Mouse (Mus musculus) heart, embryonic 11.5 days (tissue): Measurements from ENCODE around the gene Cacna2d3. TPM values are rescaled to one million over a fixed set of nuclear protein-coding genes. Genes with fewer than 3 reads are reported as not detected.

Source experiments
- ATAC-seq: fragments of 200-750 bp; cut with Nextera tagmentation; replicated peaks from 2 replicates; pipeline ENCODE4 v1.8.0; 2017; ENCODE audit warnings: moderate library complexity; ENCODE audit not compliant: insufficient number of reproducible peaks, low FRiP score, low TSS enrichment
- H3K27ac ChIP-seq: fragments of 300-500 bp; sonication (generic); 2 replicates; pipeline ENCODE4 v1.5.1; 2014; ENCODE audit warnings: mild to moderate bottlenecking, low read depth, low read length
- H3K27me3 ChIP-seq: fragments of 300-500 bp; sonication (generic); 2 replicates; pipeline ENCODE4 v1.6.1; 2014; ENCODE audit warnings: mild to moderate bottlenecking, low read length, mixed read lengths; ENCODE audit not compliant: control insufficient read depth, insufficient read depth
- H3K36me3 ChIP-seq: fragments of 300-500 bp; sonication (generic); 2 replicates; pipeline ENCODE4 v1.6.1; 2014; ENCODE audit warnings: mild to moderate bottlenecking, low read length, moderate library complexity, mixed read lengths; ENCODE audit not compliant: control insufficient read depth, insufficient read depth
- H3K4me1 ChIP-seq: fragments of 300-500 bp; sonication (generic); 2 replicates; pipeline ENCODE4 v1.6.1; 2014; ENCODE audit warnings: low read length; ENCODE audit not compliant: control insufficient read depth, insufficient read depth
- H3K4me2 ChIP-seq: fragments of 300-500 bp; sonication (generic); 2 replicates; pipeline ENCODE4 v1.6.1; 2014; ENCODE audit warnings: mild to moderate bottlenecking, moderate library complexity
- H3K4me3 ChIP-seq: fragments of 300-500 bp; sonication (generic); 2 replicates; pipeline ENCODE4 v1.5.1; 2014; ENCODE audit warnings: low read depth, low read length
- H3K9ac ChIP-seq: fragments of 300-500 bp; sonication (generic); 2 replicates; pipeline ENCODE4 v1.6.1; 2014; ENCODE audit warnings: mild to moderate bottlenecking, low read depth, low read length, moderate library complexity
- H3K9me3 ChIP-seq: fragments of 300-500 bp; sonication (generic); replicated peaks from 2 replicates; pipeline ENCODE4 v1.6.1; 2016; ENCODE audit warnings: low read length; ENCODE audit not compliant: control insufficient read depth
- WGBS: fragments of 180-500 bp; shearing (Covaris S2); extraction: QIAGEN DNeasy Blood & Tissue Kit; methylation state at CpG from one replicate; pipeline ENCODE4 v1.1.7; 2014; ENCODE audit not compliant: insufficient replicate concordance; 5-methylcytosine and 5-hydroxymethylcytosine counted together
- polyA plus RNA-seq: library from polyadenylated mRNA; unstranded; fragments of >200 nt; fragmentation: Nextera tagmentation; extraction: Ambion mirVana; gene quantifications from 2 replicates; pipeline ENCODE4 v1.2.1, GENCODE M21; 2014

Cacna2d3 gene
- polyA plus RNA-seq, 1 experiment from 2014 or later = 2.6 TPM

GRCm38 (mm10) chr14:29442476-29442875 is 279.2 kb downstream of the Cacna2d3 start:
- Histone ChIP-seq H3K4me1 (peaks cover 9% of the 10 kb centered on the region), H3K9ac (no peak overlapping the region), H3K4me3 (no peak overlapping the region), H3K27ac (no peak overlapping the region), H3K4me2 (no peak overlapping the region), H3K36me3 (no peaks in the 10 kb centered on the region), H3K9me3 (no peaks in the 10 kb centered on the region), H3K27me3 (no peaks in the 10 kb centered on the region)
- 42% methylated on average over 4 of the region's 4 CpGs for WGBS
- no peak for ATAC-seq

GRCm38 (mm10) chr14:29438666-29439065 is 283.0 kb downstream of the Cacna2d3 start:
- 58% methylated on average over 7 of the region's 7 CpGs for WGBS
- ATAC-seq = no peak
- Histone ChIP-seq H3K4me3 (no peak overlapping the region), H3K27ac (no peak overlapping the region), H3K9ac (no peak overlapping the region), H3K27me3 (no peaks in the 10 kb centered on the region), H3K36me3 (no peaks in the 10 kb centered on the region), H3K9me3 (no peaks in the 10 kb centered on the region), H3K4me1 (peaks cover 9% of the 10 kb centered on the region), H3K4me2 (no peak overlapping the region)

GRCm38 (mm10) chr14:29438251-29438650 is 283.4 kb downstream of the Cacna2d3 start:
- H3K27ac ChIP-seq = no peak overlapping the region
- peaks cover 9% of the 10 kb centered on the region for H3K4me1 ChIP-seq
- H3K27me3 ChIP-seq = no peaks in the 10 kb centered on the region
- H3K9ac ChIP-seq = no peak overlapping the region
- no peak overlapping the region for H3K4me3 ChIP-seq
- H3K9me3 ChIP-seq = no peaks in the 10 kb centered on the region
- no peaks in the 10 kb centered on the region for H3K36me3 ChIP-seq
- no peak overlapping the region for H3K4me2 ChIP-seq
- 27% methylated on average over 3 of the region's 3 CpGs for WGBS
- ATAC-seq = no peak

- H3K4me2 ChIP-seq = no peak overlapping the region
- no peaks in the 10 kb centered on the region for H3K27me3 ChIP-seq
- no peak for ATAC-seq
- H3K4me1 ChIP-seq = peaks cover 7% of the 10 kb centered on the region
- no peaks in the 10 kb centered on the region for H3K9me3 ChIP-seq
- H3K4me3 ChIP-seq = no peak overlapping the region
- no peak overlapping the region for H3K27ac ChIP-seq
- H3K9ac ChIP-seq = no peak overlapping the region
- H3K36me3 ChIP-seq = no peaks in the 10 kb centered on the region
Observed at GRCm38 (mm10) chr14:29435203-29435602, 286.5 kb downstream of the Cacna2d3 start.

GRCm38 (mm10) chr14:29433716-29434115 is 287.9 kb downstream of the Cacna2d3 start:
- 75% methylated on average over 3 of the region's 3 CpGs for WGBS
- no peak for ATAC-seq

GRCm38 (mm10) chr14:29433076-29433714 is 288.5 kb downstream of the Cacna2d3 start:
- 56% methylated on average over 5 of the region's 5 CpGs for WGBS
- H3K4me1 ChIP-seq = peaks cover 3% of the 10 kb centered on the region; the same call in 1 of the 2 replicates
- no peak overlapping the region for H3K9ac ChIP-seq
- no peak for ATAC-seq
- H3K27me3 ChIP-seq = no peaks in the 10 kb centered on the region
- H3K9me3 ChIP-seq = no peaks in the 10 kb centered on the region
- H3K27ac ChIP-seq = no peak overlapping the region
- no peak overlapping the region for H3K4me3 ChIP-seq
- no peak overlapping the region for H3K4me2 ChIP-seq
- no peaks in the 10 kb centered on the region for H3K36me3 ChIP-seq

More at GRCm38 (mm10) chr14:29433716-29434115, 287.9 kb downstream of the Cacna2d3 start:
- H3K27me3 ChIP-seq = no peaks in the 10 kb centered on the region
- H3K4me3 ChIP-seq = no peak overlapping the region
- H3K9ac ChIP-seq = no peak overlapping the region
- peaks cover 7% of the 10 kb centered on the region for H3K4me1 ChIP-seq
- H3K9me3 ChIP-seq = no peaks in the 10 kb centered on the region
- no peak overlapping the region for H3K27ac ChIP-seq
- no peak overlapping the region for H3K4me2 ChIP-seq
- no peaks in the 10 kb centered on the region for H3K36me3 ChIP-seq

- 80% methylated on average over 2 of the region's 2 CpGs for WGBS
- no peak overlapping the region for H3K27ac ChIP-seq
- no peak for ATAC-seq
- no peak overlapping the region for H3K4me3 ChIP-seq
- no peaks in the 10 kb centered on the region for H3K9me3 ChIP-seq
- no peak overlapping the region for H3K9ac ChIP-seq
- H3K27me3 ChIP-seq = no peaks in the 10 kb centered on the region
- H3K4me2 ChIP-seq = no peak overlapping the region
- no peaks in the 10 kb centered on the region for H3K4me1 ChIP-seq
- H3K36me3 ChIP-seq = no peaks in the 10 kb centered on the region
Observed at GRCm38 (mm10) chr14:29429788-29430187, 291.9 kb downstream of the Cacna2d3 start.

GRCm38 (mm10) chr14:29425666-29426065 is 296.0 kb downstream of the Cacna2d3 start:
- Histone ChIP-seq H3K4me1 (no peaks in the 10 kb centered on the region), H3K36me3 (no peaks in the 10 kb centered on the region), H3K27me3 (no peaks in the 10 kb centered on the region), H3K9ac (no peak overlapping the region), H3K9me3 (no peaks in the 10 kb centered on the region), H3K4me2 (no peak overlapping the region), H3K4me3 (no peak overlapping the region), H3K27ac (no peak overlapping the region)
- WGBS = 85% methylated on average over 3 of the region's 3 CpGs
- no peak for ATAC-seq

- H3K4me3 ChIP-seq = no peak overlapping the region
- no peaks in the 10 kb centered on the region for H3K36me3 ChIP-seq
- H3K9ac ChIP-seq = no peak overlapping the region
- H3K27ac ChIP-seq = no peak overlapping the region
- no peak overlapping the region for H3K4me2 ChIP-seq
- H3K27me3 ChIP-seq = no peaks in the 10 kb centered on the region
- WGBS = 79% methylated on average over 3 of the region's 3 CpGs
- ATAC-seq = no peak
- H3K9me3 ChIP-seq = no peaks in the 10 kb centered on the region
- H3K4me1 ChIP-seq = no peaks in the 10 kb centered on the region
Observed at GRCm38 (mm10) chr14:29425208-29425607, 296.5 kb downstream of the Cacna2d3 start.
